Mouse (Mus musculus) ES-E14 (cell line): Measurements from ENCODE around the gene Iqcn. TPM values are rescaled to one million over a fixed set of nuclear protein-coding genes. Genes with fewer than 3 reads are reported as not detected.

ENCODE experiments used
- DNase-seq: peaks from one replicate; pipeline ENCODE4 v3.0.0-alpha.2; 2013; ENCODE audit warnings: low read depth, low spot score
- H3K27ac ChIP-seq: 2 replicates; pipeline ENCODE4 v1.5.1; 2012; ENCODE audit warnings: low read depth, mild to moderate bottlenecking, low read length, moderate library complexity, mixed read lengths; ENCODE audit not compliant: poor library complexity, insufficient read depth, severe bottlenecking
- H3K36me3 ChIP-seq: 2 replicates; pipeline ENCODE4 v1.6.1; 2012; ENCODE audit warnings: mild to moderate bottlenecking, low read length, moderate library complexity, mixed read lengths; ENCODE audit not compliant: control insufficient read depth, poor library complexity, insufficient read depth, severe bottlenecking
- H3K4me1 ChIP-seq, 2 experiments: fragments of 150-350 bp in 1 of 2; sonication (generic) in 1 of 2; 2 replicates each; pipeline ENCODE4 v1.6.1; 2012; ENCODE audit warnings: low read length in 2 of 2, mild to moderate bottlenecking in 1 of 2, mixed read lengths in 1 of 2; ENCODE audit not compliant: control insufficient read depth in 2 of 2, insufficient read depth in 2 of 2, poor library complexity in 1 of 2
- H3K4me3 ChIP-seq, 2 experiments: fragments of 150-350 bp in 1 of 2; sonication (generic) in 1 of 2; 2 replicates each; pipeline ENCODE4 v1.5.1; 2012; ENCODE audit warnings: low read length in 2 of 2, low read depth in 1 of 2, mild to moderate bottlenecking in 1 of 2, mixed read lengths in 1 of 2; ENCODE audit not compliant: insufficient read depth in 1 of 2, poor library complexity in 1 of 2, severe bottlenecking in 1 of 2
- H3K9ac ChIP-seq: 2 replicates; pipeline ENCODE4 v1.6.1; 2012; ENCODE audit warnings: low read depth, mild to moderate bottlenecking, low read length, mixed read lengths; ENCODE audit not compliant: poor library complexity, insufficient read depth, severe bottlenecking
- H3K9me3 ChIP-seq: fragments of 150-350 bp; sonication (generic); 2 replicates; pipeline ENCODE4 v1.6.1; 2012; ENCODE audit warnings: low read depth, mild to moderate bottlenecking, low read length; ENCODE audit not compliant: control insufficient read depth, insufficient read depth
- CHD2 ChIP-seq: IDR thresholded peaks from 2 replicates; pipeline ENCODE4 v1.6.1; 2014; ENCODE audit warnings: mild to moderate bottlenecking, low read depth, low read length, inconsistent platforms
- HCFC1 ChIP-seq: IDR thresholded peaks from 2 replicates; pipeline ENCODE4 v1.6.1; 2012; ENCODE audit warnings: low read length, inconsistent platforms, borderline replicate concordance; ENCODE audit not compliant: insufficient read depth
- MAFK ChIP-seq: IDR thresholded peaks from 2 replicates; pipeline ENCODE4 v1.6.1; 2014; ENCODE audit warnings: mild to moderate bottlenecking, low read depth, low read length, inconsistent platforms; ENCODE audit not compliant: insufficient read depth
- ZC3H11A ChIP-seq: IDR thresholded peaks from 2 replicates; pipeline ENCODE4 v1.6.1; 2012; ENCODE audit warnings: low read depth, mild to moderate bottlenecking, inconsistent platforms, low read length, borderline replicate concordance
- ZNF384 ChIP-seq: IDR thresholded peaks from 2 replicates; pipeline ENCODE4 v1.6.1; 2012; ENCODE audit warnings: low read depth, low read length, inconsistent platforms
- in situ Hi-C, 2 experiments: fragments of 600-800 bp; cut with MboI; formaldehyde crosslinking; loops; one replicate each; pipeline ENCODE4 v1.15.1; 2025; ENCODE audit warnings: low sequenced_read_pairs in 2 of 2, inconsistent platforms in 1 of 2; ENCODE audit not compliant: unreplicated experiment in 2 of 2
- total RNA-seq: library from RNA; depleted of rRNA; stranded (reverse); fragments of 300-350 nt; gene quantifications from 2 replicates; pipeline ENCODE4 v1.2.3, GENCODE M21; 2012; rRNA removed

Iqcn gene
- total RNA-seq, 1 experiment, result 0.09 TPM

- H3K27ac ChIP-seq, result no peak overlapping the region
- peaks cover 23% of the 10 kb centered on the region; the same call in 1 of the 2 replicates for H3K36me3 ChIP-seq
- no peaks in the 10 kb centered on the region for H3K9me3 ChIP-seq
- in situ Hi-C loops, result no loop called here
- DNase-seq, result no peak
- TF ChIP-seq CHD2 (no peak), HCFC1 (no peak), ZC3H11A (no peak), ZNF384 (no peak), MAFK (no peak)
- H3K9ac ChIP-seq, result no peak overlapping the region
- peaks cover 14 to 33% of the 10 kb centered on the region in 2 experiments for H3K4me1 ChIP-seq
- H3K4me3 ChIP-seq, result peak overlapping the region in 1 of 2 experiments; percentile 80; a peak in 3 of 4 replicates
These were observed 62.1 kb downstream of the Iqcn start for GRCm38 (mm10) chr8:70765329-70765728.

GRCm38 (mm10) chr8:70765838-70766570 is 62.7 kb downstream of the Iqcn start:
- no peak for TF ChIP-seq CHD2
- no peak for TF ChIP-seq MAFK
- TF ChIP-seq HCFC1, result no peak
- TF ChIP-seq ZC3H11A, result no peak
- TF ChIP-seq ZNF384, result no peak
- no peak for DNase-seq
- in situ Hi-C loops, result no loop called here
- H3K9ac ChIP-seq, result peak overlapping the region; percentile 79
- H3K4me3 ChIP-seq, result peak overlapping the region; percentile 77 to 80
- H3K36me3 ChIP-seq, result peaks cover 29% of the 10 kb centered on the region; the same call in 1 of the 2 replicates
- H3K4me1 ChIP-seq, result peaks cover 14 to 37% of the 10 kb centered on the region in 2 experiments
- no peak overlapping the region for H3K27ac ChIP-seq
- H3K9me3 ChIP-seq, result no peaks in the 10 kb centered on the region

DNA sequence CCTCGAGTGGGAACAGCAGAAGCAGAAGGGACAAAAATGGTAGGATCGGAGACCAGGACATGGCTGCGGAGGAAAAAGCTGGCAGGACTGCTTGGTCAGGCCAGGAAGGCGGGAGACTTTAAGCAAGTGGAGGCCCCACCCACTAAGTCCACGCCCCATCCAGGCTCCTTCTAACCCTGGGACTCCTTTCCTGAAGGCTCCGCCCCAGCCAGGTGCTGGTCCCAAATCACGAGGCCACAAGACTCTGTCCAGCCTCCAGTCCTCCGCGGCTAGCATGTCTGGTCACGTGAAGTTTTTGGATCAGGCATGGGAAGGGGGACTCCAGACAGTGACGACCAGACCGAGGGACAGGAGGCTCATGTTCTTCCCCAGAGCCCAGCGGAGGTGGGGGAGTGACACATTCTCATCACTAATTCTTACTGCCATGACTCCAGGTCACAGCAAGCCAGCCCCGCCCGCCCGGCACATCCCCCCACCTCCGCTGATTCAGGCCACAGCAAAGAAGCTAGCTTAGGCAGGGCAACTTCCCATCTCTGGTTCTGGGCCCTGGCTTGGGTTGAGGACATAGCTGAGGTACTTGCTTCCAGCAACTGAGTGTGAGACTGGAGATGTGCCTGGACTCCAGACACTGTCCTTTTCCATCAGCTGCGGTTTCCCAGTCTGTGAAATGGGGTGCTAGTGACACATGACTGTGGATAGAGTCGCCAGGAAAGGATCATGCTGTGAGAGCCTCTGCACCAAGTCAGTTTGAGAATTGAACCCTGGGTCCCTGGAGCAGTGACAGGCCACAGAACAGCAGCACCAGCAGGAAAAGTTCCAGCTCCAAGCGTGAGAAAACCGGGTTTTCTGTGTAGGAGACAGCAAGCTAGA is 63.5 kb downstream of the Iqcn start:
- H3K9me3 ChIP-seq, result no peaks in the 10 kb centered on the region
- peaks cover 8 to 39% of the 10 kb centered on the region in 2 experiments for H3K4me1 ChIP-seq
- H3K36me3 ChIP-seq, result peaks cover 37% of the 10 kb centered on the region; the same call in 1 of the 2 replicates
- peak overlapping the region; percentile 79 for H3K9ac ChIP-seq
- peak; percentile 86 for DNase-seq
- no peak overlapping the region; the same call in 1 of the 2 replicates for H3K27ac ChIP-seq
- peak overlapping the region; percentile 77 to 80 for H3K4me3 ChIP-seq
- in situ Hi-C loops, result no loop called here
- TF ChIP-seq MAFK, result no peak
- no peak for TF ChIP-seq CHD2
- TF ChIP-seq ZNF384, result no peak
- no peak for TF ChIP-seq ZC3H11A
- TF ChIP-seq HCFC1, result no peak

Other genes with a start within 250 kb of the Iqcn start
- gene Klhl26, start 226.5 kb upstream of the Iqcn start, total RNA-seq, result 21.4 and 22.8 TPM in 2 replicates
- gene Tmem59l, start 216.1 kb upstream of the Iqcn start, total RNA-seq, result 5.3 and 8.0 TPM in 2 replicates
- 17.0 and 29.3 TPM in 2 replicates for gene Crlf1, start 210.3 kb upstream of the Iqcn start, total RNA-seq
- gene Rex1bd, start 196.7 kb upstream of the Iqcn start, total RNA-seq, result 125 and 130 TPM in 2 replicates
- gene Uba52, start 192.7 kb upstream of the Iqcn start, total RNA-seq, result 3,214 and 4,257 TPM in 2 replicates
- gene Fkbp8, start 175.7 kb upstream of the Iqcn start, total RNA-seq, result 252 and 256 TPM in 2 replicates
- 27.9 and 35.3 TPM in 2 replicates for gene Kxd1, start 175.5 kb upstream of the Iqcn start, total RNA-seq
- 15.8 and 16.1 TPM in 2 replicates for gene Ell, start 164.0 kb upstream of the Iqcn start, total RNA-seq
- 161 and 250 TPM in 2 replicates for gene Isyna1, start 109.1 kb upstream of the Iqcn start, total RNA-seq
- gene Ssbp4, start 94.6 kb upstream of the Iqcn start, total RNA-seq, result 85.5 and 142 TPM in 2 replicates
- 0.13 TPM in 1 of 2 replicates, not detected in the other for gene Lrrc25, start 87.3 kb upstream of the Iqcn start, total RNA-seq
- 7.0 and 18.8 TPM in 2 replicates for gene Gdf15, start 71.0 kb upstream of the Iqcn start, total RNA-seq
- gene Pgpep1, start 43.1 kb upstream of the Iqcn start, total RNA-seq, result 15.5 and 21.4 TPM in 2 replicates
- 171 and 204 TPM in 2 replicates for gene Lsm4, start 30.2 kb upstream of the Iqcn start, total RNA-seq
- 60.1 TPM in 2 replicates for gene Jund, start 4.5 kb upstream of the Iqcn start, total RNA-seq
- 1.8 and 3.9 TPM in 2 replicates for gene Gm3336, start 15.1 kb downstream of the Iqcn start, total RNA-seq
- gene Pde4c, start 20.3 kb downstream of the Iqcn start, total RNA-seq, result 1.6 and 4.5 TPM in 2 replicates
- gene Rab3a, start 51.2 kb downstream of the Iqcn start, total RNA-seq, result 4.3 and 5.2 TPM in 2 replicates
- gene Mpv17l2, start 57.5 kb downstream of the Iqcn start, total RNA-seq, result 49.9 and 58.2 TPM in 2 replicates
- 52.7 and 71.0 TPM in 2 replicates for gene Pik3r2, start 73.3 kb downstream of the Iqcn start, total RNA-seq
- 7.8 and 11.5 TPM in 2 replicates for gene Mast3, start 101.6 kb downstream of the Iqcn start, total RNA-seq
- gene Il12rb1, start 105.0 kb downstream of the Iqcn start, total RNA-seq, result 0.69 and 1.2 TPM in 2 replicates
- 11.4 and 18.8 TPM in 2 replicates for gene Arrdc2, start 136.3 kb downstream of the Iqcn start, total RNA-seq
- gene Kcnn1, start 159.8 kb downstream of the Iqcn start, total RNA-seq, result 3.7 and 6.6 TPM in 2 replicates
- 52.5 and 82.3 TPM in 2 replicates for gene Ccdc124, start 170.5 kb downstream of the Iqcn start, total RNA-seq
- gene Slc5a5, start 189.3 kb downstream of the Iqcn start, total RNA-seq, result 2.5 and 3.4 TPM in 2 replicates
- gene Rpl18a, start 194.0 kb downstream of the Iqcn start, total RNA-seq, result 2,806 and 2,972 TPM in 2 replicates
- 53.4 and 60.8 TPM in 2 replicates for gene Map1s, start 202.5 kb downstream of the Iqcn start, total RNA-seq